Mouse (Mus musculus) adrenal gland, adult (tissue): ENCODE results near the gene Tcf12.

Experiments used
- DNase-seq, 2 experiments: peaks; one replicate each; pipeline ENCODE4 v3.0.0; 2022 to 2023; ENCODE audit warnings: low spot score in 1 of 2; ENCODE audit not compliant: inconsistent age in 2 of 2

Tcf12 gene

GRCm38 (mm10) chr9:71853904-71854303, 257.8 kb downstream of the Tcf12 start:
- peak in 1 of 2 experiments; percentile 16 for DNase-seq

GRCm38 (mm10) chr9:71850283-71850682, 261.4 kb downstream of the Tcf12 start:
- DNase-seq: no peak

GRCm38 (mm10) chr9:71848392-71848791, 263.3 kb downstream of the Tcf12 start:
- no peak for DNase-seq

GRCm38 (mm10) chr9:71847921-71848320, 263.8 kb downstream of the Tcf12 start:
- DNase-seq: no peak

- peak in 1 of 2 experiments; percentile 55 for DNase-seq
These were observed 269.8 kb downstream of the Tcf12 start for GRCm38 (mm10) chr9:71841850-71842249.

GRCm38 (mm10) chr9:71837366-71837765, 274.3 kb downstream of the Tcf12 start:
- DNase-seq: peak in 1 of 2 experiments; percentile 54

- DNase-seq: peak; percentile 43 to 71
These were observed 275.3 kb downstream of the Tcf12 start for GRCm38 (mm10) chr9:71836366-71836765.

GRCm38 (mm10) chr9:71835203-71835815, 276.4 kb downstream of the Tcf12 start:
- DNase-seq: peak; percentile 74 to 84

GRCm38 (mm10) chr9:71834707-71835106, 277.0 kb downstream of the Tcf12 start:
- DNase-seq: no peak

- DNase-seq: peak; percentile 68 to 86
These were observed 279.6 kb downstream of the Tcf12 start for GRCm38 (mm10) chr9:71831756-71832699.

- no peak for DNase-seq
These were observed 280.7 kb downstream of the Tcf12 start for GRCm38 (mm10) chr9:71830994-71831393.

- peak; percentile 36 to 71 for DNase-seq
These were observed 281.3 kb downstream of the Tcf12 start for GRCm38 (mm10) chr9:71830365-71830764.

GRCm38 (mm10) chr9:71829753-71830152, 281.9 kb downstream of the Tcf12 start:
- peak in 1 of 2 experiments; percentile 48 for DNase-seq

GRCm38 (mm10) chr9:71829137-71829536, 282.5 kb downstream of the Tcf12 start:
- peak in 1 of 2 experiments; percentile 54 for DNase-seq

GRCm38 (mm10) chr9:71827371-71827770, 284.3 kb downstream of the Tcf12 start:
- no peak for DNase-seq

GRCm38 (mm10) chr9:71826040-71826525, 285.6 kb downstream of the Tcf12 start:
- DNase-seq: peak; percentile 92 to 95

- DNase-seq: no peak
These were observed 289.7 kb downstream of the Tcf12 start for GRCm38 (mm10) chr9:71822003-71822402.

GRCm38 (mm10) chr9:71818453-71818852, 293.2 kb downstream of the Tcf12 start:
- no peak for DNase-seq

- DNase-seq: no peak
These were observed 295.6 kb downstream of the Tcf12 start for GRCm38 (mm10) chr9:71816121-71816520.

GRCm38 (mm10) chr9:71813565-71813964, 298.1 kb downstream of the Tcf12 start:
- DNase-seq: no peak

GRCm38 (mm10) chr9:71812914-71813313, 298.8 kb downstream of the Tcf12 start:
- DNase-seq: no peak

- no peak for DNase-seq
These were observed 299.3 kb downstream of the Tcf12 start for GRCm38 (mm10) chr9:71812402-71812801.
